Comparison of ENCODE assay signal across 8 mouse cellular contexts in genomic region chr15:98533881-98534627, GRCm38 (mm10). TPM values are rescaled to one million over a fixed set of nuclear protein-coding genes. Genes with fewer than 3 reads are reported as not detected.
DNase-seq lines count a peak whose midpoint lies in the region; ATAC-seq and TF ChIP-seq lines count a peak whose summit lies in the region.

Kansl2 (minus strand) TSS chr15:98534264.

- DNase-seq in CD4-positive helper T cell, adult 2 months (ENCODE audit: low read depth, low spot score), result peak; percentile 99
- peak; percentile 98 for DNase-seq in brain, embryonic 18.5 days (ENCODE audit: low read depth, low spot score)
- peak; percentile 99 for DNase-seq in kidney, postnatal 0 days (ENCODE audit: low spot score)
- peak; percentile 93 for DNase-seq in liver, embryonic 11.5 days (ENCODE audit: low spot score)
- DNase-seq in naive thymus-derived CD4-positive, alpha-beta T cell, adult 2 months (ENCODE audit: low read depth), result peak; percentile 99

- ATAC-seq in erythroid progenitor cell, adult 5-6 weeks (replicated peaks; ENCODE audit: low FRiP score, poor library complexity, severe bottlenecking), result peak; percentile 97
- ATAC-seq in heart, embryonic 12.5 days (ENCODE audit: insufficient number of reproducible peaks, low FRiP score), result peak; percentile 100
- peak; percentile 100 for ATAC-seq in kidney, postnatal 0 days (replicated peaks; ENCODE audit: low FRiP score, low read depth)
- peak; percentile 100 for ATAC-seq in liver, embryonic 11.5 days (replicated peaks; ENCODE audit: low FRiP score)
- ATAC-seq in stomach, embryonic 14.5 days (ENCODE audit: insufficient number of reproducible peaks, insufficient read depth, low FRiP score, low read depth), result peak; percentile 100

- under 1% methylated on average over 69 of the region's 70 CpGs for WGBS in heart, embryonic 12.5 days
- 1% methylated on average over 57 of the region's 70 CpGs for WGBS in kidney, postnatal 0 days
- under 1% methylated on average over 69 of the region's 70 CpGs for WGBS in liver, embryonic 11.5 days
- WGBS in stomach, embryonic 14.5 days, result under 1% methylated on average over 69 of the region's 70 CpGs

- peak within 1 kb of the TSS; percentile 96 for H3K27ac ChIP-seq in heart, embryonic 12.5 days (ENCODE audit: poor library complexity, severe bottlenecking)
- peak within 1 kb of the TSS; percentile 100 for H3K27ac ChIP-seq in kidney, postnatal 0 days
- H3K27ac ChIP-seq in liver, embryonic 11.5 days (ENCODE audit: low read depth, low read length), result peak within 1 kb of the TSS; percentile 96
- H3K27ac ChIP-seq in stomach, embryonic 14.5 days (ENCODE audit: low read length), result peak within 1 kb of the TSS; percentile 98

- no peak for TF ChIP-seq CTCF in kidney, postnatal 0 days (IDR thresholded peaks at IDR 0.05; ENCODE audit: low read depth)

- H3K36me3 ChIP-seq in heart, embryonic 12.5 days, result peaks cover 26% of the 10 kb centered on the region
- peaks cover 13% of the 10 kb centered on the region for H3K36me3 ChIP-seq in kidney, postnatal 0 days (ENCODE audit: insufficient read depth, low read length)
- H3K36me3 ChIP-seq in liver, embryonic 11.5 days (ENCODE audit: control insufficient read depth, insufficient read depth, low read length), result peaks cover 16% of the 10 kb centered on the region
- H3K36me3 ChIP-seq in stomach, embryonic 14.5 days (ENCODE audit: control insufficient read depth, insufficient read depth, low read length), result peaks cover 21% of the 10 kb centered on the region

- H3K4me1 ChIP-seq in heart, embryonic 12.5 days (replicated peaks), result peaks cover 9% of the 10 kb centered on the region
- peaks cover 10% of the 10 kb centered on the region; the same call in 1 of the 2 replicates for H3K4me1 ChIP-seq in kidney, postnatal 0 days (replicated peaks; ENCODE audit: insufficient read depth, low read length)
- peaks cover 7% of the 10 kb centered on the region for H3K4me1 ChIP-seq in liver, embryonic 11.5 days (replicated peaks; ENCODE audit: control insufficient read depth, insufficient read depth, low read length)
- H3K4me1 ChIP-seq in stomach, embryonic 14.5 days (ENCODE audit: control insufficient read depth, insufficient read depth, low read length), result peaks cover 5% of the 10 kb centered on the region; the same call in 1 of the 2 replicates

- H3K9me3 ChIP-seq in heart, embryonic 12.5 days (replicated peaks), result no peaks in the 10 kb centered on the region
- H3K9me3 ChIP-seq in kidney, postnatal 0 days (replicated peaks; ENCODE audit: low read length), result no peaks in the 10 kb centered on the region
- H3K9me3 ChIP-seq in liver, embryonic 11.5 days (ENCODE audit: control insufficient read depth, low read length), result no peaks in the 10 kb centered on the region
- no peaks in the 10 kb centered on the region for H3K9me3 ChIP-seq in stomach, embryonic 14.5 days (ENCODE audit: control insufficient read depth, low read depth, low read length)

- H3K4me3 ChIP-seq in heart, embryonic 12.5 days, result peak within 1 kb of the TSS; percentile 81
- peak within 1 kb of the TSS; percentile 91 for H3K4me3 ChIP-seq in kidney, postnatal 0 days (replicated peaks; ENCODE audit: low read depth, low read length)
- peak within 1 kb of the TSS; percentile 91 for H3K4me3 ChIP-seq in liver, embryonic 11.5 days (ENCODE audit: low read depth, low read length)
- H3K4me3 ChIP-seq in stomach, embryonic 14.5 days (ENCODE audit: low read depth, low read length), result peak within 1 kb of the TSS; percentile 84

- H3K27me3 ChIP-seq in heart, embryonic 12.5 days (replicated peaks), result no peaks in the 10 kb centered on the region
- no peaks in the 10 kb centered on the region for H3K27me3 ChIP-seq in kidney, postnatal 0 days (ENCODE audit: insufficient read depth, low read length)
- no peaks in the 10 kb centered on the region for H3K27me3 ChIP-seq in liver, embryonic 11.5 days (replicated peaks; ENCODE audit: control insufficient read depth, insufficient read depth, low read length)
- no peaks in the 10 kb centered on the region for H3K27me3 ChIP-seq in stomach, embryonic 14.5 days (ENCODE audit: control insufficient read depth, insufficient read depth, low read length)

- peak within 1 kb of the TSS; percentile 90 for H3K9ac ChIP-seq in heart, embryonic 12.5 days
- H3K9ac ChIP-seq in kidney, postnatal 0 days (ENCODE audit: low read depth, low read length), result peak within 1 kb of the TSS; percentile 94
- H3K9ac ChIP-seq in liver, embryonic 11.5 days (ENCODE audit: low read depth, low read length), result peak within 1 kb of the TSS; percentile 94
- H3K9ac ChIP-seq in stomach, embryonic 14.5 days (replicated peaks; ENCODE audit: low read depth, low read length), result peak within 1 kb of the TSS; percentile 94

- H3K4me2 ChIP-seq in heart, embryonic 12.5 days, result peak within 1 kb of the TSS; percentile 97
- H3K4me2 ChIP-seq in kidney, postnatal 0 days (ENCODE audit: low read length), result peak within 1 kb of the TSS; percentile 83
- peak within 1 kb of the TSS; percentile 88 for H3K4me2 ChIP-seq in liver, embryonic 11.5 days
- peak within 1 kb of the TSS; percentile 65 for H3K4me2 ChIP-seq in stomach, embryonic 14.5 days (replicated peaks; ENCODE audit: low read depth, low read length)

RNA-seq across cellular contexts. Expression of gene Kansl2, which starts in this region (rescaled TPM):
- 15.5 and 19.7 TPM in 2 replicates for total RNA-seq in erythroid progenitor cell, adult 5-6 weeks (2015; ENCODE audit: low replicate concordance)
- total RNA-seq in erythroid progenitor cell, adult 5-6 weeks (2017; ENCODE audit: low replicate concordance), result 11.5 and 18.0 TPM in 2 replicates
- 95.9 and 99.7 TPM in 2 replicates for polyA plus RNA-seq in heart, embryonic 12.5 days (2016; fragmentation: Nextera tagmentation; extraction: Ambion mirVana)
- polyA plus RNA-seq in kidney, postnatal 0 days (2015; fragmentation: Nextera tagmentation; extraction: Ambion mirVana), result 87.1 and 96.3 TPM in 2 replicates
- 92.6 and 94.2 TPM in 2 replicates for polyA plus RNA-seq in liver, embryonic 11.5 days (2014; fragmentation: Nextera tagmentation; extraction: Ambion mirVana)
- 90.6 and 92.2 TPM in 2 replicates for polyA plus RNA-seq in stomach, embryonic 14.5 days (2014; fragmentation: Nextera tagmentation; extraction: Ambion mirVana)

Comparison
In these comparisons a context has a peak if more than half of its experiments do, and no peak if none do; other contexts are left out.
1. Peak in every context shown above with its lines: DNase-seq, ATAC-seq, H3K4me3 ChIP-seq and H3K27ac ChIP-seq.